Comparison of ENCODE assay signal across 23 mouse cellular contexts in genomic region chr5:4664488-4664887, GRCm38 (mm10).
DNase-seq lines count a peak whose midpoint lies in the region; ATAC-seq and TF ChIP-seq lines count a peak whose summit lies in the region.
"Had no signal": no experiment of that assay in that cellular context is flagged by ENCODE, and none has a peak within 500 bp of the region (broad histone marks: within the 10 kb centered on the region; RNA-seq: fewer than 3 reads in every experiment).

No protein-coding gene starts in this region.

- H3K4me2 ChIP-seq in hindbrain, postnatal 0 days (ENCODE audit: low read depth, low read length), result no peak overlapping the region
- no peak overlapping the region for H3K4me2 ChIP-seq in midbrain, embryonic 14.5 days (ENCODE audit: low read length)
- H3K4me2 ChIP-seq: forebrain, embryonic 13.5 days; limb, embryonic 15.5 days; lung, embryonic 15.5 days; neural tube, embryonic 13.5 days; stomach, embryonic 15.5 days had no signal

- no peaks in the 10 kb centered on the region for H3K9me3 ChIP-seq in hindbrain, postnatal 0 days (ENCODE audit: low read length)
- H3K9me3 ChIP-seq in hindbrain, embryonic 10.5 days, result no peaks in the 10 kb centered on the region
- no peaks in the 10 kb centered on the region for H3K9me3 ChIP-seq in midbrain, embryonic 14.5 days (ENCODE audit: control insufficient read depth, low read length)
- H3K9me3 ChIP-seq in midbrain, embryonic 10.5 days (replicated peaks), result no peaks in the 10 kb centered on the region
- H3K9me3 ChIP-seq: forebrain, embryonic 13.5 days; heart, embryonic 10.5 days; limb, embryonic 15.5 days; lung, embryonic 15.5 days; neural tube, embryonic 13.5 days; stomach, embryonic 15.5 days had no signal

- no peaks in the 10 kb centered on the region for H3K27me3 ChIP-seq in hindbrain, postnatal 0 days (ENCODE audit: insufficient read depth, low read length)
- H3K27me3 ChIP-seq in hindbrain, embryonic 10.5 days (ENCODE audit: insufficient read depth, poor library complexity, severe bottlenecking), result no peaks in the 10 kb centered on the region
- no peaks in the 10 kb centered on the region for H3K27me3 ChIP-seq in midbrain, embryonic 14.5 days (ENCODE audit: control insufficient read depth, insufficient read depth, low read length)
- H3K27me3 ChIP-seq in midbrain, embryonic 10.5 days (ENCODE audit: low read depth, poor library complexity, severe bottlenecking), result no peaks in the 10 kb centered on the region; the same call in 1 of the 2 replicates
- H3K27me3 ChIP-seq: forebrain, embryonic 13.5 days; limb, embryonic 15.5 days; neural tube, embryonic 13.5 days; stomach, embryonic 15.5 days had no signal

- TF ChIP-seq CTCF in hindbrain, postnatal 0 days (IDR thresholded peaks at IDR 0.05; ENCODE audit: low read depth), result no peak

- H3K4me3 ChIP-seq in hindbrain, postnatal 0 days (ENCODE audit: low read length), result no peak overlapping the region
- no peak overlapping the region for H3K4me3 ChIP-seq in hindbrain, embryonic 10.5 days
- H3K4me3 ChIP-seq in midbrain, embryonic 14.5 days (replicated peaks; ENCODE audit: low read depth, low read length), result no peak overlapping the region
- no peak overlapping the region for H3K4me3 ChIP-seq in midbrain, embryonic 10.5 days
- H3K4me3 ChIP-seq: forebrain, embryonic 13.5 days; gastrocnemius, adult 2 months; heart, embryonic 10.5 days; limb, embryonic 15.5 days; lung, embryonic 15.5 days; neural tube, embryonic 13.5 days; stomach, embryonic 15.5 days had no signal

- 0 out of 2 replicates have a peak, but pooled peaks cover 3% of the 10 kb centered on the region for H3K4me1 ChIP-seq in hindbrain, postnatal 0 days (ENCODE audit: insufficient read depth, low read length)
- H3K4me1 ChIP-seq in hindbrain, embryonic 10.5 days (replicated peaks), result 0 out of 2 replicates have a peak, but pooled peaks cover 6% of the 10 kb centered on the region
- peaks cover 24% of the 10 kb centered on the region for H3K4me1 ChIP-seq in midbrain, embryonic 14.5 days (ENCODE audit: control insufficient read depth, insufficient read depth, low read length)
- H3K4me1 ChIP-seq in midbrain, embryonic 10.5 days, result no peaks in the 10 kb centered on the region; the same call in 1 of the 2 replicates
- H3K4me1 ChIP-seq: stomach, embryonic 15.5 days had no signal

- H3K9ac ChIP-seq in hindbrain, postnatal 0 days (replicated peaks; ENCODE audit: low read length), result no peak overlapping the region
- no peak overlapping the region for H3K9ac ChIP-seq in midbrain, embryonic 14.5 days (replicated peaks; ENCODE audit: low read length)
- H3K9ac ChIP-seq: forebrain, embryonic 13.5 days; limb, embryonic 15.5 days; liver, embryonic 14.5 days; lung, embryonic 15.5 days; neural tube, embryonic 13.5 days; stomach, embryonic 15.5 days had no signal

- 52% methylated on average over 10 of the region's 10 CpGs for WGBS in hindbrain, postnatal 0 days
- WGBS in hindbrain, embryonic 10.5 days, result 75% methylated on average over 10 of the region's 10 CpGs
- 52% methylated on average over 10 of the region's 10 CpGs for WGBS in midbrain, embryonic 14.5 days
- 78% methylated on average over 10 of the region's 10 CpGs for WGBS in midbrain, embryonic 10.5 days

- no peak overlapping the region for H3K27ac ChIP-seq in hindbrain, postnatal 0 days
- H3K27ac ChIP-seq in hindbrain, embryonic 10.5 days, result no peak overlapping the region
- 0 out of 2 replicates have a peak overlapping the region, but pooled peaks have one; percentile 75 for H3K27ac ChIP-seq in midbrain, embryonic 14.5 days (replicated peaks; ENCODE audit: low read depth, low read length)
- H3K27ac ChIP-seq in midbrain, embryonic 10.5 days (replicated peaks), result no peak overlapping the region
- H3K27ac ChIP-seq: forebrain, embryonic 13.5 days; gastrocnemius, adult 2 months; heart, embryonic 10.5 days; limb, embryonic 15.5 days; liver, embryonic 14.5 days; lung, embryonic 15.5 days; neural tube, embryonic 13.5 days; stomach, embryonic 15.5 days had no signal

- DNase-seq in hindbrain, postnatal 0 days (ENCODE audit: low spot score), result peak; percentile 31
- no peak for DNase-seq in hindbrain, embryonic 10.5 days (ENCODE audit: low spot score)
- DNase-seq in midbrain, embryonic 14.5 days, result peak; percentile 31
- DNase-seq in midbrain, embryonic 10.5 days (ENCODE audit: low spot score), result no peak
- peak; percentile 34 for DNase-seq in cerebellum, adult 8-10 months
- peak; percentile 30 to 35 for DNase-seq in cerebellum, postnatal 36 days
- DNase-seq in right cerebral cortex, adult 2 months (ENCODE audit: low spot score in 2 of 2), result no peak
- DNase-seq in adrenal gland, adult 18-20 months (ENCODE audit: low spot score in 2 of 2), result no peak
- DNase-seq: adrenal gland, postnatal 14 days; gastrocnemius, adult 2 months; kidney, adult 18-20 months; layer of hippocampus, adult 9-11 months; lung, postnatal 4 days; right cerebral cortex, adult 18-20 months; thymus, postnatal 36 days had no signal

- no peaks in the 10 kb centered on the region for H3K36me3 ChIP-seq in hindbrain, postnatal 0 days (ENCODE audit: insufficient read depth, low read length)
- no peaks in the 10 kb centered on the region for H3K36me3 ChIP-seq in hindbrain, embryonic 10.5 days
- no peaks in the 10 kb centered on the region for H3K36me3 ChIP-seq in midbrain, embryonic 14.5 days (ENCODE audit: control insufficient read depth, insufficient read depth, low read length)
- no peaks in the 10 kb centered on the region for H3K36me3 ChIP-seq in midbrain, embryonic 10.5 days
- H3K36me3 ChIP-seq: heart, embryonic 10.5 days; limb, embryonic 15.5 days; lung, embryonic 15.5 days; neural tube, embryonic 13.5 days; stomach, embryonic 15.5 days had no signal

- peak; percentile 53 for ATAC-seq in hindbrain, postnatal 0 days
- no peak for ATAC-seq in midbrain, embryonic 14.5 days (ENCODE audit: low FRiP score, low TSS enrichment)
- ATAC-seq: forebrain, embryonic 13.5 days; inflammation-experienced regulatory T-cells, adult 6 months had no signal

Comparison
In these comparisons a context has a peak if more than half of its experiments do, and no peak if none do; other contexts are left out.
1. DNase-seq: peak in hindbrain, postnatal 0 days (single experiment), midbrain, embryonic 14.5 days (single experiment), cerebellum, adult 8-10 months (single experiment) and cerebellum, postnatal 36 days (2 of 2); none in hindbrain, embryonic 10.5 days (single experiment), midbrain, embryonic 10.5 days (single experiment), right cerebral cortex, adult 2 months (0 of 2) and adrenal gland, adult 18-20 months (0 of 2).